Mouse (Mus musculus) testis, adult 2 months (tissue): ENCODE results near the gene Nabp1.

Experiments
- CTCF ChIP-seq: fragments of 200-500 bp; IDR thresholded peaks from 2 replicates; pipeline ENCODE4 v1.5.1; 2012; ENCODE audit warnings: low read depth, mild to moderate bottlenecking, inconsistent platforms, low read length, moderate library complexity; ENCODE audit not compliant: control insufficient read depth, insufficient read depth, insufficient replicate concordance
- POLR2A ChIP-seq: fragments of 200-500 bp; IDR thresholded peaks from 2 replicates; pipeline ENCODE4 v1.6.1; 2012; ENCODE audit warnings: low read depth, mild to moderate bottlenecking, inconsistent platforms, low read length, moderate library complexity; ENCODE audit not compliant: control insufficient read depth

DNA sequence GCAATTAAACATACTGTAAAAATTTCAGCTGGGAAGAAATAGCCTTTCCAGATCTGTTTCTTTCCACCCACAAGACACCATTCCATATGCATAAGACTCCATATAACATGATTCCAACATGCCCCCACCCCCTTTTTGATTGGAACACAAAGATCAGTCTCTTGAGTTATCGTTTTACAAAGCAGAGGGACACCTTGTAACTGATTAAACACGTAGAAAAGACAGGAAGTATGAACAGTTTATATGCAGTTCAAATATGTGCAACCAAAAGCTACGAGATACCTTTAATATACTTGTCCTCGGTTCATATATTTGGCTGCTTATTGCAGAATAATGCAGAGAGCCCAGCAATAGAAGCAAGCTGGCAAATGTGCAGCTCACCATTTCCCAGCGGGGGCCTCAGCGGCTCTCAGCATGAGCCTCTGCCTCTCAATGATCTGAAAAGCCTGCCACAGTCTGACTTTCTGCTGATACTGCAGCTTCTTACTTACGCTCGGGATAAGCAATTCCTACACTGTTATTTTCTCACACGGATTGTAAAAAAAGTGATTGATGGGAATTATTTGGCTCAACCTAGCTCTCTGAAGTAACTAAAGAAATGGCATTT, 32.3 kb downstream of the Nabp1 start:
- no peak for TF ChIP-seq CTCF
- no peak for TF ChIP-seq POLR2A
